In genomic region chr2:146337540-146337939, GRCm38 (mm10) we compare ENCODE assay signal across 23 mouse cellular contexts.
A peak's percentile ranks its signal among the peaks of the same experiment; 100 is the strongest.
DNase-seq lines count a peak whose midpoint lies in the region; ATAC-seq and TF ChIP-seq lines count a peak whose summit lies in the region.
"Had no signal": no experiment of that assay in that cellular context is flagged by ENCODE, and none has a peak within 500 bp of the region (broad histone marks: within the 10 kb centered on the region; RNA-seq: fewer than 3 reads in every experiment).

No protein-coding gene starts in this region.

- ATAC-seq in frontal cortex, adult (ENCODE audit: low TSS enrichment): peak; percentile 92
- no peak for ATAC-seq in midbrain, embryonic 15.5 days (replicated peaks)
- no peak for ATAC-seq in midbrain, postnatal 0 days (ENCODE audit: low FRiP score)
- ATAC-seq in hindbrain, embryonic 13.5 days (ENCODE audit: low FRiP score): no peak
- ATAC-seq: activated CD4-positive, CD25-positive, alpha-beta regulatory T cell, adult 4 months; CD4-positive, CD25-positive, alpha-beta regulatory T cell, adult 4 months; Patski had no signal

- H3K27me3 ChIP-seq in midbrain, embryonic 15.5 days (replicated peaks): no peaks in the 10 kb centered on the region
- no peaks in the 10 kb centered on the region for H3K27me3 ChIP-seq in midbrain, postnatal 0 days (ENCODE audit: insufficient read depth, low read length)
- 0 out of 2 replicates have a peak, but pooled peaks cover 9% of the 10 kb centered on the region for H3K27me3 ChIP-seq in hindbrain, embryonic 13.5 days
- H3K27me3 ChIP-seq: CH12.LX, Patski had no signal

- WGBS in midbrain, embryonic 15.5 days: 70% methylated on average over 1 of the region's 1 CpGs
- 71% methylated on average over 1 of the region's 1 CpGs for WGBS in midbrain, postnatal 0 days
- 81% methylated on average over 1 of the region's 1 CpGs for WGBS in hindbrain, embryonic 13.5 days

- DNase-seq in frontal cortex, postnatal 25 days (ENCODE audit: low spot score in 2 of 2): no peak
- DNase-seq in midbrain, postnatal 0 days (ENCODE audit: low spot score): no peak
- peak; percentile 53 for DNase-seq in brain, adult 2 months (ENCODE audit: low read depth, low spot score)
- peak; percentile 18 for DNase-seq in telencephalon, adult 2 months (ENCODE audit: low read depth, low spot score)
- no peak for DNase-seq in spleen, postnatal 36 days (ENCODE audit: low spot score in 2 of 2)
- DNase-seq: adrenal gland, adult 2 months; adrenal gland, adult 8-10 months; adrenal gland, postnatal 10 days; adrenal gland, postnatal 14 days; adrenal gland, postnatal 25 days; adrenal gland, postnatal 36 days; B cell, adult 2 months; cerebellum, adult 11 months; cerebellum, adult 11-12 months; cerebellum, adult 18-20 months had no signal

- no peak overlapping the region for H3K4me2 ChIP-seq in midbrain, embryonic 15.5 days
- H3K4me2 ChIP-seq in midbrain, postnatal 0 days (ENCODE audit: low read depth, low read length, poor library complexity, severe bottlenecking): no peak overlapping the region
- no peak overlapping the region for H3K4me2 ChIP-seq in hindbrain, embryonic 13.5 days

- H3K9me3 ChIP-seq in midbrain, embryonic 15.5 days: no peaks in the 10 kb centered on the region
- no peaks in the 10 kb centered on the region for H3K9me3 ChIP-seq in midbrain, postnatal 0 days (ENCODE audit: low read length)
- H3K9me3 ChIP-seq in hindbrain, embryonic 13.5 days: no peaks in the 10 kb centered on the region
- H3K9me3 ChIP-seq: G1E had no signal

- peaks cover 13% of the 10 kb centered on the region for H3K4me1 ChIP-seq in midbrain, embryonic 15.5 days
- no peaks in the 10 kb centered on the region for H3K4me1 ChIP-seq in midbrain, postnatal 0 days (ENCODE audit: insufficient read depth, low read length)
- H3K4me1 ChIP-seq in hindbrain, embryonic 13.5 days (replicated peaks): peaks cover 6% of the 10 kb centered on the region

- H3K27ac ChIP-seq in midbrain, embryonic 15.5 days: 0 out of 2 replicates have a peak overlapping the region, but pooled peaks have one; percentile 30
- no peak overlapping the region for H3K27ac ChIP-seq in midbrain, postnatal 0 days (ENCODE audit: low read depth, low read length)
- H3K27ac ChIP-seq in hindbrain, embryonic 13.5 days: no peak overlapping the region

- no peak overlapping the region for H3K4me3 ChIP-seq in midbrain, embryonic 15.5 days
- H3K4me3 ChIP-seq in midbrain, postnatal 0 days (ENCODE audit: low read depth, low read length): no peak overlapping the region
- no peak overlapping the region for H3K4me3 ChIP-seq in hindbrain, embryonic 13.5 days

- TF ChIP-seq CTCF in midbrain, postnatal 0 days (IDR thresholded peaks at IDR 0.05): no peak

- H3K36me3 ChIP-seq in midbrain, embryonic 15.5 days (replicated peaks): no peaks in the 10 kb centered on the region; the same call in 1 of the 2 replicates
- H3K36me3 ChIP-seq in midbrain, postnatal 0 days (ENCODE audit: insufficient read depth, low read length): peaks cover 11% of the 10 kb centered on the region; the same call in 1 of the 2 replicates
- H3K36me3 ChIP-seq in hindbrain, embryonic 13.5 days: peaks cover 14% of the 10 kb centered on the region

- H3K9ac ChIP-seq in midbrain, embryonic 15.5 days: no peak overlapping the region
- H3K9ac ChIP-seq in midbrain, postnatal 0 days (replicated peaks; ENCODE audit: low read length, poor library complexity, severe bottlenecking): no peak overlapping the region
- H3K9ac ChIP-seq in hindbrain, embryonic 13.5 days: no peak overlapping the region

Comparison
In these comparisons a context has a peak if more than half of its experiments do, and no peak if none do; other contexts are left out.
1. DNase-seq: peak in brain, adult 2 months (single experiment) and telencephalon, adult 2 months (single experiment); none in frontal cortex, postnatal 25 days (0 of 2), midbrain, postnatal 0 days (single experiment) and spleen, postnatal 36 days (0 of 2).